Mouse (Mus musculus): Measurements from ENCODE around the gene Nxnl1. TPM values are rescaled to one million over a fixed set of nuclear protein-coding genes. Genes with fewer than 3 reads are reported as not detected.

Nxnl1 gene
- polyA plus RNA-seq (2012; rRNA removed; ENCODE audit: low replicate concordance), result 0.63 and 0.92 TPM in 2 replicates

GRCm38 (mm10) chr8:71566501-71566900 lies at the start of gene Nxnl1:
Gene Nxnl1 (minus strand): TSS chr8:71566601.

GRCm38 (mm10) chr8:71610822-71611651 lies 44.6 kb upstream of the Nxnl1 start, which contains the start of gene Colgalt1:
Gene Colgalt1 (plus strand): TSS chr8:71610998.

GRCm38 (mm10) chr8:71597451-71597850 lies 31.1 kb upstream of the Nxnl1 start, which contains the start of gene Fam129c:
Gene Fam129c (plus strand): TSS chr8:71597648.

GRCm38 (mm10) chr8:71591471-71592373 lies 25.3 kb upstream of the Nxnl1 start, which contains the start of gene Pgls:
Gene Pgls (plus strand): TSS chr8:71592176.

GRCm38 (mm10) chr8:71568387-71568937 lies 2.1 kb upstream of the Nxnl1 start, which contains the start of gene Slc27a1:
Gene Slc27a1 (plus strand): TSS chr8:71568882.

GRCm38 (mm10) chr8:71558071-71558957 lies 8.1 kb downstream of the Nxnl1 start, which contains the start of gene Tmem221:
Gene Tmem221 (minus strand): TSS chr8:71558871.

GRCm38 (mm10) chr8:71542632-71543343 lies 23.6 kb downstream of the Nxnl1 start, which contains the start of gene Mvb12a:
Gene Mvb12a (plus strand): TSS chr8:71542922.

GRCm38 (mm10) chr8:71537028-71537867 lies 29.2 kb downstream of the Nxnl1 start, which contains the start of gene Bst2:
Gene Bst2 (minus strand): TSS chr8:71537456.

GRCm38 (mm10) chr8:71525226-71526050 lies 41.0 kb downstream of the Nxnl1 start, which contains the start of gene Ccdc194:
Gene Ccdc194 (minus strand): TSS chr8:71525711.

GRCm38 (mm10) chr8:71511644-71512043 lies 54.8 kb downstream of the Nxnl1 start, which contains the start of gene Plvap:
Gene Plvap (minus strand): TSS chr8:71511752.

Other genes with a start within 250 kb of the Nxnl1 start
- 109 and 116 TPM in 2 replicates for gene Use1, start 199.8 kb downstream of the Nxnl1 start, polyA plus RNA-seq (2012; rRNA removed; ENCODE audit: low replicate concordance)
- gene Ocel1, start 195.3 kb downstream of the Nxnl1 start, polyA plus RNA-seq (2012; rRNA removed; ENCODE audit: low replicate concordance), result 13.0 and 27.0 TPM in 2 replicates
- gene Nr2f6, start 184.6 kb downstream of the Nxnl1 start, polyA plus RNA-seq (2012; rRNA removed; ENCODE audit: low replicate concordance), result 95.9 and 259 TPM in 2 replicates
- gene Ushbp1, start 170.8 kb downstream of the Nxnl1 start, polyA plus RNA-seq (2012; rRNA removed; ENCODE audit: low replicate concordance), result 70.7 and 71.1 TPM in 2 replicates
- 123 and 158 TPM in 2 replicates for gene Babam1, start 169.7 kb downstream of the Nxnl1 start, polyA plus RNA-seq (2012; rRNA removed; ENCODE audit: low replicate concordance)
- gene Ankle1, start 160.6 kb downstream of the Nxnl1 start, polyA plus RNA-seq (2012; rRNA removed; ENCODE audit: low replicate concordance), result 1.8 and 3.0 TPM in 2 replicates
- gene Abhd8, start 102.9 kb downstream of the Nxnl1 start, polyA plus RNA-seq (2012; rRNA removed; ENCODE audit: low replicate concordance), result 39.7 and 88.0 TPM in 2 replicates
- 109 and 185 TPM in 2 replicates for gene Mrpl34, start 101.6 kb downstream of the Nxnl1 start, polyA plus RNA-seq (2012; rRNA removed; ENCODE audit: low replicate concordance)
- 103 and 108 TPM in 2 replicates for gene Dda1, start 97.4 kb downstream of the Nxnl1 start, polyA plus RNA-seq (2012; rRNA removed; ENCODE audit: low replicate concordance)
- 20.8 and 48.1 TPM in 2 replicates for gene Ano8, start 80.6 kb downstream of the Nxnl1 start, polyA plus RNA-seq (2012; rRNA removed; ENCODE audit: low replicate concordance)
- 27.0 and 51.9 TPM in 2 replicates for gene Gtpbp3, start 78.5 kb downstream of the Nxnl1 start, polyA plus RNA-seq (2012; rRNA removed; ENCODE audit: low replicate concordance)
- 191 and 472 TPM in 2 replicates for gene Plvap, start 54.8 kb downstream of the Nxnl1 start, polyA plus RNA-seq (2012; rRNA removed; ENCODE audit: low replicate concordance)
- gene Ccdc194, start 40.9 kb downstream of the Nxnl1 start, polyA plus RNA-seq (2012; rRNA removed; ENCODE audit: low replicate concordance), result 0.23 TPM in 1 of 2 replicates, not detected in the other
- gene Bst2, start 29.1 kb downstream of the Nxnl1 start, polyA plus RNA-seq (2012; rRNA removed; ENCODE audit: low replicate concordance), result 243 and 517 TPM in 2 replicates
- gene Mvb12a, start 23.7 kb downstream of the Nxnl1 start, polyA plus RNA-seq (2012; rRNA removed; ENCODE audit: low replicate concordance), result 101 and 186 TPM in 2 replicates
- 3.2 and 6.8 TPM in 2 replicates for gene Tmem221, start 7.7 kb downstream of the Nxnl1 start, polyA plus RNA-seq (2012; rRNA removed; ENCODE audit: low replicate concordance)
- gene Slc27a1, start 2.3 kb upstream of the Nxnl1 start, polyA plus RNA-seq (2012; rRNA removed; ENCODE audit: low replicate concordance), result 854 and 1,064 TPM in 2 replicates
- gene Pgls, start 25.6 kb upstream of the Nxnl1 start, polyA plus RNA-seq (2012; rRNA removed; ENCODE audit: low replicate concordance), result 137 and 341 TPM in 2 replicates
- gene Fam129c, start 31.0 kb upstream of the Nxnl1 start, polyA plus RNA-seq (2012; rRNA removed; ENCODE audit: low replicate concordance), result 7.2 and 22.1 TPM in 2 replicates
- 159 and 238 TPM in 2 replicates for gene Colgalt1, start 44.4 kb upstream of the Nxnl1 start, polyA plus RNA-seq (2012; rRNA removed; ENCODE audit: low replicate concordance)
- 1.2 and 1.5 TPM in 2 replicates for gene Unc13a, start 105.2 kb upstream of the Nxnl1 start, polyA plus RNA-seq (2012; rRNA removed; ENCODE audit: low replicate concordance)
- gene Jak3, start 109.7 kb upstream of the Nxnl1 start, polyA plus RNA-seq (2012; rRNA removed; ENCODE audit: low replicate concordance), result 54.2 and 110 TPM in 2 replicates
- gene Insl3, start 122.6 kb upstream of the Nxnl1 start, polyA plus RNA-seq (2012; rRNA removed; ENCODE audit: low replicate concordance), result 45.3 and 91.7 TPM in 2 replicates
- 18.6 and 33.3 TPM in 2 replicates for gene B3gnt3, start 135.2 kb upstream of the Nxnl1 start, polyA plus RNA-seq (2012; rRNA removed; ENCODE audit: low replicate concordance)
- gene Fcho1, start 159.1 kb upstream of the Nxnl1 start, polyA plus RNA-seq (2012; rRNA removed; ENCODE audit: low replicate concordance), result 57.5 and 167 TPM in 2 replicates

Measured in mammary gland, adult 2 months (tissue).